Mouse (Mus musculus) left cerebral cortex, adult 18-20 months (tissue): ENCODE data around the gene Gsta3. TPM values are rescaled to one million over a fixed set of nuclear protein-coding genes. Genes with fewer than 3 reads are reported as not detected.

Source experiments
- DNase-seq, 2 experiments: peaks; one replicate each; pipeline ENCODE4 v3.0.0; 2021 to 2022; ENCODE audit warnings: low spot score in 2 of 2, mixed read lengths in 1 of 2
- total RNA-seq, 2 experiments: library from RNA; stranded (reverse); gene quantifications; 2 replicates each; pipeline ENCODE4 v1.2.3; 2021

Gene Gsta3
- total RNA-seq, 2 experiments from 2014 or later = 1.4 to 2.2 TPM

DNA sequence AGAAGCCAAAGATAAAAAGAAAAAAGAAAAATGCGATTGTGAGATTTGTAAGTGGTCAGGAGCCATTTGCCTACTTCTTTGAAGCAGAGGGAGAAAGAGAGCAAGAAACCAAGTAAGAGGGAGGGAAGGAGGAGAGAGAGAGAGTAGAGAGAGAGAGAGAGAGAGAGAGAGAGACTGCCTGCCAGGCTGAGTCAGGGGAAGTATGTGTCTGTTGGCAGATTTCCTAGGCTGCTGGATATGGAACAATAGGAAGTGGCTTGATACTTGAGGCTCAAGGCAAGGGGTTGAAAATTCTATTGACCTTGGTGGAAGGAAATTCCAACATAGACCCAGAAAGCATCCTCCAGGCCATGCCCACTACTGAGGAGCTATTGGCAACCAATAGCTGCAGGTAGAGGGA, 55.8 kb downstream of the Gsta3 start:
- DNase-seq = no peak

DNA sequence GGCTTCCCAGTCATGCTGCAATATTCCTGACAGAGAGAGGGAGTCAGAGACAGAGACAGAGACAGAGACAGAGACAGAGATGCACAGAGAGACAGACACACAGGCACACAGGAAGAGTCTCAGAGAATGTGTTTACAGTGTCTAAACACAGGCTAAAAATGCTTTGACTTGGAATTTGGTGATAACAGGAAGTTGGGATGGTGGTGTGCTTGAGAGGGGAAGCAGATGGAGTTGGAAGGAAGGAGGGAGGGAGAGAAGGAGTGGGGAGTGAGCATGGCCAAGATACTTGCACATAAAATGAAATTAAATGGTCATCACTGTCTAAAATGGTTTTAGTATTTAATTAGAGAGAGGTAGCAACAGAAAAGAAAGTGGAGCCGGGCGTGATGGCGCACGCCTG, 57.7 kb downstream of the Gsta3 start:
- no peak for DNase-seq

DNA sequence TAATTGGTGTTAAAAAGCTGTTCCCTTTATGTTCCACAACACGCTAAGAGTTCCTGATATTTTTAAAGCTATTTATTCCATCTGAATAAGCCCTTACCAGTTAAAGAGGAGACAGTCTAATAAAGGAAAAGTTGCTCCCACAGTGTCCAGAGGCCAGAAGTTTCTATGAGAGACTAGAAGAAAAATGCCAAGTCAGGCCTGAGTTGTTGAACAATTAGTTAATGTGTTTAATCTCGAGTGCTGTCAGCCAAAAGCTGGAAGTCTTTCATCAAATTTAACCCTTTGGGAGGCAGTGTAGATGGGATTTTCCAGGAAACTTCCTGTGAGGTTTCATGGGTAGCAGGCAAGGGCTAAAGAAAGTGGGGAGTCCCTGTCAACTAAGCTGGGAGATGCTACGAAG, 59.4 kb downstream of the Gsta3 start:
- no peak for DNase-seq

DNA sequence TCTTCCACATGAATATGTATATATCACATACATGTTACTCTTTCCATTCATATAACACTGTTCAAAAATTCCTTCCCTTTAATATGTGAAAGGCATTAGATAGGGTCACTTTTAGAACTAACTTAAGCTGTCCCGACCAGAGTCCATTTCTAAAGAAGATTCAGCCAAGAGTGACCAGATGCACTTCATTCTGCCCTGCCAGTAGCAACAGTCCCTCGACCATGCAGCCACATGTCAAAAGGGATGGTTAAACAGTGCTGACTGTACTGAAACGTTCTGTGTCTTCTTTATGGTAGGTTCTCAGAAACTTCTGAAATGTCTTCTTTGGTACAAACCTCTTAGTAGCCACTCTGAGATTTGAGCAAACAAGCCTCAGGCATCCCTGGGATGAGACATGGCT, 61.3 kb downstream of the Gsta3 start:
- no peak for DNase-seq

DNA sequence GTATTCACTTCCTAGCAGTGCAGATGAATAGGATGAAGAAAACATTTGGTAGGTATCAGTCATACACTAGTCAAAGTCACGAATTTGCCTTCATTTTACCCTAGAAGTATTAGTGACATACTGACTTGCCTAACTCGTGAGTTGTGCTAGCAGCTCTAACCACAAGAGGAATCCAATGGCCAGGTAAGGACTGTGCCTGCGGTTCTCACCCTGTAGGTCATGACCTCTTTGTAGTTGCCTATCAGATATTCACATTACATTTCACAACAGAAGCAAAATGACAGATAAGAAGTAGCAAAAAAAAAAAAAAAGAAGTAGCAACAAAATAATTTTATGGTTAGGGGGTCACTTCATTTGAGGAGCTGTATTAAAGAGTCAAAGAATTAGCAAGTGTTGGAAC, 63.8 kb downstream of the Gsta3 start:
- DNase-seq = no peak

DNA sequence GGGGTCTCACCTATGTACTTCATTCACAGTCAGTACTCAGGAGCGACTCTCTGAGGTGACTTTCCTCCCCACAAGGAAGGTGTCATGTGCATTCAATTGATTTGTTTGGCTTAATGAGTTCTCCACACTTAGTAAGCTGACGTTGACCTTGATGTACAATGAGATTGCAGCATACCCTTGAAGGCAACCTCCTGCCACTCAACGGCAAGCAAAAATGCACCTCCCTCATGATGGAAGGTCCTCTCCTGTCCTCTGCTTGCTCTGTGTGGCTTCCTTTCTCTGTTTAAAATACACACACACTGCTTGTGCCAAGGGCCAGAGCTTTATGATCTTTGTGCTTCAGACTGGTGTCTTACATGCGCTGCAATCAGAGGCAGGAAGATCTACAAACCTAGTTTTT, 64.3 kb downstream of the Gsta3 start:
- DNase-seq = no peak

DNA sequence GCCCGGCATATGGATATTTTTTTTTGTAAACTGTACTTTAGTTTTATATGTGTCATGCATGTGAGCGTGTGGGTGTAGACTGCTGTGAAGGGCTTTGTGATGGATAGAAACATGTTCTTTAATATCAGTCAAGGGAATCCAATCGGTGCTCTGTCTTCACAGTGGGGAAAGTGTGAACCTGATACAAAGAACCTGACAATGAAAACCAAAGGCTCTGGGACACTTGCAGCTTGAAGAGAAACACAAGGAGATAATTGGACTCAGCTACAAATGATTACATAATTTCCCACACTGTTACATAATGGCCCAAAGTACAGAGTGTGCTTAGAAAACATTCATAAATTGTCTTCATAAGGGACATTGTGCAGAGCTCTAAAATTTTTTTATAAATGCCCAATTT, 65.1 kb downstream of the Gsta3 start:
- DNase-seq = no peak

DNA sequence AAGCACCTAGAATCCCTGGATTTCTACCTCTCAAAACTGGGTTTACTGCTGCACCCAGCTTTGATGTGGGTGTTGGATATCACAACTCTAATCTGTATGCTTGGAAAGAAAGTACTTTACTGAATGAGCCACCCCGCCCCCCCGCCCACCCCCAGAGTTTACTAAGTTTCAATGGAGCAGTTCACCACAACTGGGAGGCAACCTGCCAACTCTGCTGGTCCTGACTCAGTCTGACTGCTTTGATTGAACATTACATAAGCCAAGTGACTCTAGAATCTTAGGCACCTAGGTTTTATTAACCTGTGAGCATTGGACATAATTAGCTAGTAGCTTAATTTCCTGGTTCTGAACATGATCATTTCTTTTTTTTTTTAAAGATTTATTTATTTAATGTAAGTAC, 73.9 kb downstream of the Gsta3 start:
- DNase-seq = no peak

Other genes starting within 250 kb of the Gsta3 start
- gene Tram2, start 161.4 kb upstream of the Gsta3 start, total RNA-seq = 1 to 10 TPM; 1.0 to 1.1 TPM
- gene Tmem14a, start 22.0 kb upstream of the Gsta3 start, total RNA-seq = 10 to 100 TPM; 48.1 to 52.1 TPM
- gene Khdc1a, start 109.1 kb downstream of the Gsta3 start, total RNA-seq = not detected
- not detected for gene Khdc1c, start 127.7 kb downstream of the Gsta3 start, total RNA-seq
- not detected for gene Khdc1b, start 143.0 kb downstream of the Gsta3 start, total RNA-seq